Mouse (Mus musculus) c-Kit-positive CD71-positive TER-119-positive erythroid progenitor cells, embryonic 14.5 days (primary cell): ENCODE results near the gene Ttll12.

ENCODE experiments used
- DNase-seq: peaks from one replicate; pipeline ENCODE4 v3.0.0-alpha.2; 2013; ENCODE audit warnings: low spot score

Ttll12 gene

DNA sequence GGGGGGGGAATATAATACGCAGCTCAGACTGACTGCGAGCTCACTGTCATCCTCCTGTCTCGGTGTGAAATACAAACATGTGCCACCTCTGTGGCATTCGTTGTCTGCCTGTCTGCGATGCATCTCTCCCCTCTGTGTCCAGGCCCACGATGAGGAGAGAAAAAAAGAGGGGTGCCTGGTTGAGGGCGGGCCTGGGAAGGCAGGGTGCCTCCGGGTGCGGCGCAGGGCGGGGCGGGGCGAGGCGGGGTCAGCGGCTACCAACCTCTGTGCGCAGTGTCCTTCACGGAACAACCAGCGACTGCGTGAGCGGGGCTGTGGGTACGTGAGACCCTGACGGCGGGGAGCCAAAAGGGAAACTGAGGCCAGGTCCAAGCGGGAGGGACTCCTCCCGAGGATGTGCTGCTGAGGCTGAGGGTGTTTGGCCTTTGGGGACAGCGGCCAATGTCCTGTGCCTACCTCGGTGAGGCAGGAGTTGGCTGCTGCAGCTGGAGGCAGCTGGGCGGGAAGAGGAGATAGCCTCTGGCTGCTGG lies 31.6 kb downstream of the Ttll12 start, which contains the start of the genes Tspo and Mcat:
Gene Tspo (plus strand): TSS at position 266 of the 530 bp plus-strand sequence.
Gene Mcat (minus strand): TSS at position 461 of the 530 bp plus-strand sequence.
- DNase-seq, result peak; percentile 70

GRCm38 (mm10) chr15:83562626-83563270 lies 32.2 kb downstream of the Ttll12 start:
- DNase-seq, result peak; percentile 67

DNA sequence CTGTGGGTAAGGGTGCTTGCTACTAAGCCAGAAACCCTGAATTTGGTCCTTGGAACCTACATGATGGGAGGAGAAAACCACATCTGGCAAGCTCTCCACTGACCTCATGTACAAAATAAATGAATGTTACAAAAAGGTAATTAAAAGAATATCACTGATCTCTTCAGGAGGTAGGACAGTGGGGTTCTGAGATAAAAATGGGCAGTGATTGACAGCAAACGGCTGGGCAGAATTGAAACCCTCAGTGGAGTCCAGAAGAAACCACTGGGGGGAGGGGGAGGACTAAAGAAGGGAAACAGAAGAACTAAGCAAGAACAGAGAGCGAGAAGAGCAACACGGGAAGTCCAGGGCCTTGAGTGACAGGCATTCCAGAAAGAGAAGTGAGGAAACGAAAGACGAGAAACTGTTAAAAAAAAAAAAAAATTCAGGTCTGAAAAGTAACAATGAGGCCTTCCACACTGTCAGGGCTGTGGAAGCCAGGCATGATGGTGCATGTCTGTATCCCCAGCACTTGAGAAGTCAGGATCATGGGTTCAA lies 33.9 kb downstream of the Ttll12 start:
- no peak for DNase-seq

DNA sequence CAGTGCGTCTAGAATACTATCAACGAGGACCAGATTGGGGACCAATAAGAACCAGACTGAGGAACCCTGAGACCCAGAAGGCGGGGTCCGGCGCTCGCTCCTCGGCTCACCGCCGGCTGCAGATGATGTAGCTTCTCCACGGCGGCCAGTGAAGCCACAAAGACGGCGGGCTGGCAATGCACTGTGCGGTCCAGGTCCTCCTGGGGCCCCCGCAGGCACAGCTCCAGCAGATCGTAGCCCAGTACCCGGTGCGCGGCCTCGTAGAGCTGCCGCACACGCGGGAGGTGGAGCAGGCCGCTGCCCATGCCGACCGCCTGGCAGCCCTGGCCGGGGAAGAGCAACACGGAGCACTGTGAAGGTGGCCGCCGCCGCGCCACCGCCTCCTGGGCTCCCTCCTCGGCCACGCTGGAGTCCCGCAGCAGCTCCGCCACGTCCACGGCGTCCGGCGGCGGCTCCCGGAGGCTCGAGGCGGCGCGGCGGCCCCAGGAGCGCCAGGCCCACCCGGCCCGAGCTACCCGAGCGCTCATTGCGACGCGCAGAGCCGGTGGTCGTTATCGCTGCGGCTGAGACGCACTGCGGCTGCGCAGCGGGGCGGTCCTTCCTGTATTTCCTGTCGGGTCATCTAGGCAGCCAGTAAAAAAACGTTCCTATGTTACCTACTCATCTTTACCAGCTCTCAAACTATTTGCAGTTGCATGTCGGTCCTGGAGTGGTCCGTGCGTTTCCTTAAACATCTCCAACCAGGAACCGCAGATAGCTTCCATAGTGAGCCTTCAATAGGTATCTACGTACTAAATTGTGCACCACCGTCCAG lies 39.6 kb downstream of the Ttll12 start:
- DNase-seq, result peak; percentile 85

DNA sequence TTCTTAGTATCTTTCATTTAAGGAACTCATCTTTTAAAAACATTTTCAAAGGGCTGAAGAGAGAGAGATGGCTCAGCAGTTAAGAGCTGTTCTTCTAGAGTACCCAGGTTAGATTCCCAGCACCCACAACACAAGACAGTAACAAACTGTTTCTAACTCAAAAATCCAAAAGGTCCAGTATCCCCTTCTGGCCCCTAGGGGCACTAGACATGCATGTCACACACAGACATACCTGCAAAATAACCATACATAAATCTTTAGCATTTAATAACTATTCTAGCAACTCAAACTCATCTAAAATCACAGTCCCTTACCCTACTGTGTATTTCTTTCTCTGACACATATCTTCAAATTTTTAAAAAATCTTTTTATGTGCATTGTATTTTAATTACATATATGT lies 41.1 kb downstream of the Ttll12 start:
- DNase-seq, result no peak

DNA sequence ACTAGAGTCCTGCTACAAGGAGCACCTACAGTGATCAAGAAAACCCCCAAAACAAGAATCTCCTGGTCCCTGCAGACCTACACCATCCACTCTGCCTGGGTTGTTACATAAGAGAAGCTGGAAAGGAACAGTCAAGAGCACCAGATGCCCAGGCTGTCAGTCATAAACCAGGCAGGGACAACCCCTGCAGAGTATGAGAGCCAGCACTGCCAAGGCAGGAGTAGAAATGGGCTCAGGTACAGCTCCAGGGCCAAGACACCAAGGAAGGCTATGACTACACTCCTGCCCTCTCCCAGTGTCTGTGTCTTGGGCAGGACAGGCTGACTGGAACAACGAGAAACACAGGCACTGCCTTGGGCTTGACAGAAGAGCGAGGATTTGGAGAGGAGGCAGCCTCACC lies 44.8 kb downstream of the Ttll12 start:
- no peak for DNase-seq

DNA sequence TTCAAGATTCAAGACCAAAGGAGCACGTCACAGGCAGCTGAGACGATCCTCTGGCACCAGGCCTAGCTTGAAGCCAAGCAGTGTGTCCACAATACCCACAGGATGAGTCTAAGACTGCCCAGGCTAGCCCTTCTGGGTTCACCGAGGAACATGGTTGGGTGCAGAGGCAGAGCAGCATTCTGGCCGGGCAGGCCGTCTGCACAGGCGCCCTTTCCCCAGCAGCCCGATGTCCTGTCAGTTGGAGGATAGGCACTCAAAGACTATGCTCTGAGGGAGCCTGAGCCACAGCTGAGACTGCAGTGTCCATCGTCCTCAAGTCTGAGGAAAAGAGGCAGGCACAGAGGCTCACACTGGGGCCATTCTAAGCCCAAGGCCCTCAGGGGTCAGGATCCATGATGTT lies 47.8 kb downstream of the Ttll12 start:
- DNase-seq, result no peak

DNA sequence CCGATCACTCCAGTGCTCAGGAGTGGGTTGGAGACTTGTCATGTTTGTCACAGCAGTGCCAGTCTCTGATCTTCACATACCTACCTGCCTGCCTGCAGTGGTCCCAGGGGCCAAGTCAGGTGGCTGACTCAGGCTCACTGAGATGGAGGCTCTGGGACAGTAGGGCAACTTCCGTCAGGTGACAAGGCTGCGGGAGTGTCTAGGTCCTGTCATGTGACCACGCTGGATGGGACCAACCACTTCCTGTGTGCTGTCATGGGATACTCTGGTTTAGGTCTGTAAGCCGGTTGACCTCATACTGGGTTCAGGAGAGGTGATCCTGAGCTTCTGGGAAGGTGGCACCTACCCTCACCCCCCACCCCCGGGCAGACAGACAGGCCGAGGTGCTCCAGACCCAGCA lies 48.9 kb downstream of the Ttll12 start:
- no peak for DNase-seq

DNA sequence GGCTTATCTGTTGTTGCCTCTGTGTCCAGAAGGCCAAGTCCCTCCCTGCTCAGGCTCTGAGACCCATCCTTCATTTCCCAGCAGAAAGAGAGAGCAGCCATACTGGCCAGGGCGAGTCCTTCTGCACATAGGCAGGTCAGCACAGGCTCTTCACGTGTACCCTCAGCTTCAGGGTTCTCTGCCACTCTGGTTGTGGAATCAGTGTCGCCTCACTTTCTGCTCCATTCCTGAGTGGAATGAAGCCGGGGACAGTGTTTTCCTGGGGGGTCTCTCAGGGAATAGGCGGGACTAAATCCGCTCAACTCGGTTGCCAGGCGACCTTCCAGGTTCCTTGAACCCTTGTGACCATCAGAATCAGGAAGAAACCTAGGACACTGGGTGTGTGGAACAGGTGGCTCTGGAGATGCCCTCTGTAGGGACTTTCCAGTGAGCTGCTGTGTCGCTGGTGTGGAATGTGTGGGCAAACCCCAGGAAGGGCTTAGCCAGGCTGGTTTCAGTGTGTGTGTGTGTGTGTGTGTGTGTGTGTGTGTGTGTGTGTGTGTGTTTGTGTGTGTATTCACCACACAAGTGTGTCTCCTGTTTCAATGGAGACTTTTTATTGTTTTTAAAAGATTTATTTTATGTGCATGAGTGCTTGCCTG lies 53.2 kb downstream of the Ttll12 start:
- DNase-seq, result no peak

DNA sequence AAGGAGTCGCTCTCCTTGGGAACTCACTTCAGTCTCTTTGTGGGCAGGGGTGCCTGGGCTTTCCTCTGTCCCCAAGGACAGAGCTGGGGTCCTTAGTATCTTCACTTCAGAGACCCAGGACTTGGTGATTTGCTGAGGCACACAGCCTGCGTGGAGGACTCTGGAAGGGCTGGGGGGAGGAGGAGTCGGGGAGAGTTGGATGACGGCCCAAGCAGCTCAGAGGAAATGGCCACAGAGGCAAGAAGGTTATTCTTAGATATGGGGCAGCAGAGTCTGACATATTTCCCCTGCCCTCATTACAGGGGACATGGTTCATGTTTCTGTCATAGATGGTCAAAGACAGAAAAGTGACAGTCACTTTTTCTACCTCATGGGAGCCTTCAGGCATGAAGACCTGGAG lies 55.1 kb downstream of the Ttll12 start:
- no peak for DNase-seq

GRCm38 (mm10) chr15:83538855-83539254 lies 56.1 kb downstream of the Ttll12 start:
- no peak for DNase-seq

- no peak for DNase-seq
These were observed 59.1 kb downstream of the Ttll12 start for GRCm38 (mm10) chr15:83535890-83536231.

DNA sequence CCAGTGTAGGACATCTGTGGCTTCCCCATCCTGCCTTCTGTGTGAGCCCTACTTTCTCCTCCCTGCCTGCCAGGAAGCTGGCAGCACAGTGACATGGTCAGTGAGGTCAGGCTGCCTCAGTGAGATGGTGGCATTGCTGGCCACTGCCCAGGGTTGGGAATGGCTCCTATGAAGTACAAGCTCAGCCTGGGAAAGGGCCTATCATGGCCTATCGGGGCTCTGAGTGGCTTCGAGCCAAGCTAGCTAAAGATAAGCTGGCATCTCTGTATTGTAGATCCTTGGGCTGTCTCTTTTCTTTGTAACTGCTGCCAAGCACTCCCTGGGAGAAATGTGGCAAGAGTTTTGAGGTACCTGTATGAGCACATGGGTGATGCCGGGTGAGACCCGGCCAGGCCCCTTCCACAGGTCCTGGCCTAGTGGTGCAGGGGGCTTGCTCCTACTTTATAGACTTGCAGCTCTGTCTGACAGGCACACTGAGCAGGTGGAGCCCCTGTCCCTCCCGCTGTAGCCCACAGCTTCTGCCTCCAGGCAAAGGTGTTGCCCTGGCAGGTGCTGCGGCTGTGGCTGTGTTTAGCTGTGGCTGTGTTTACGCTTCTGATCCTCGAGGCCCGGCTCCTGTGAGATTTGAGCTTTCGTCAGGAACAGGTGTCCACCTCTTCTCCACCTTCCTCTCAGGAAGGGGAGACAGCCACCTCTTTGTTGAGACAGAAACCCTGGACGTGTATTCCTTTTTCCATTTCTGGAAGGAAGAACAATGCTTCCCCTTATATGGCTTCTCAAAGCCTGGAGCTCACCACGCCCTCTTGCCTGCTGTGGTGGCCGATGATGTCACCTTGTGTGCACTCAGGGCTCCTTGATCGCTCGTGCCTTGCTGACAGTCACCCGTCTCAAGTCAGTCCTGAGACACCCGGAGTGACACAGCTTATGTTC lies 59.7 kb downstream of the Ttll12 start:
- no peak for DNase-seq

DNA sequence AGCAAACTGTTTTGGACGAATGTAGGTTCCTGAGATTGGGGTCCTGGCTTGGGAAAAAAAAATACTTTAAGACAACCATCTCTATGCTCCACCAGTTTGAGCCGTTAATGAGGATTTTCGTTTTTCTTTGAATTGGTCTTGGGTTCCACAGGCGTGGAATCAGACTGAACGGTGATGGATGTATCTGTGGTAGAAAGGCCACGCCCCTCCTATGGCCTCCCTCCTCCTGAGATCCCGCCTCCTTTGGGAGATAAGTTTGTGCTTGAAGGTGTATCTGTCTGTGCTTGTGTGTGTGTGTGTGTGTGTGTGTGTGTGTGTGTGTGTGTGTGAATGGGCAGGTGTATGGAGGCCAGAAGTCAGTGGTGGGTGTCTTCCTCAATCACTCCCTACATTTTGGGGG lies 62.4 kb downstream of the Ttll12 start:
- no peak for DNase-seq

GRCm38 (mm10) chr15:83531961-83532469 lies 62.9 kb downstream of the Ttll12 start:
- no peak for DNase-seq

DNA sequence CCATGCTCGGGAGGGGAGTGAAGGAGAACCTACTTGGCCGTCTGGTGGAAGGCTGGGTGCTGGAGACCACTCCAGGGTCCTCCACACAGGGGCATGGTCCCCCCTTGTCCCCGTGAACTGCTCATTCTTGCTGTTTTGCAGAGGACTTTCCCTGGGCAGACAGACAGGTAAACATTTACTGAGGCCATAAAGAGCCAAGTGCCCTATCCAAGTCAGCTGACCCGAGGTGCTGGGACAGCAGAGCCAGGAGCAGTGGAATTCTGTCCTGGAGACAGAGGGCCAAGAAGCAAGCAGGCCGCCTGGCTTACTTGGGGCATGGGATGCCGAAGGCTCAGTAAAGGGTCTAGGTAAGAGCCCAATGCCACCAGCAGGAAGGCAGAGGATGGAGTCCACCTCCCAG lies 64.3 kb downstream of the Ttll12 start:
- no peak for DNase-seq

GRCm38 (mm10) chr15:83530233-83530632 lies 64.7 kb downstream of the Ttll12 start:
- DNase-seq, result no peak

DNA sequence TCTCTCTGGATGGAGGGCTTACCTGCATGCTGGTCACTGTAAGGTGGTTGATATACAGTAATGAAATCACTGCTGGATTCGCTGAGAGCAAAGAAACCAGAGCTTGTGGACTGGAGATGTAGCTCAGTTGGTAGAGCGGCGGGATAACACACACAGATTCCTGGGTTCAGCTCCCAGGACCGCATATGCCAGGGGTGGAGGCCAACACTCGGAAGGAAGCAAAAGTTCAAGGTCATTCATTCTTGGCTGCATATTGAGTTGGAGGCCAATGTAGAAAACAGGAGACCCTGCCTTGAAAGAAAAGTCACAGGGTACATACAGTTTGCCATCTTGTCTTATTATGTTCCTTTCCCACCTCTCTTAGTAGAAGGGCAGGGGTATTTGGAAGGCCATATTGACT lies 65.2 kb downstream of the Ttll12 start:
- DNase-seq, result no peak

GRCm38 (mm10) chr15:83528892-83529291 lies 66.1 kb downstream of the Ttll12 start:
- no peak for DNase-seq

DNA sequence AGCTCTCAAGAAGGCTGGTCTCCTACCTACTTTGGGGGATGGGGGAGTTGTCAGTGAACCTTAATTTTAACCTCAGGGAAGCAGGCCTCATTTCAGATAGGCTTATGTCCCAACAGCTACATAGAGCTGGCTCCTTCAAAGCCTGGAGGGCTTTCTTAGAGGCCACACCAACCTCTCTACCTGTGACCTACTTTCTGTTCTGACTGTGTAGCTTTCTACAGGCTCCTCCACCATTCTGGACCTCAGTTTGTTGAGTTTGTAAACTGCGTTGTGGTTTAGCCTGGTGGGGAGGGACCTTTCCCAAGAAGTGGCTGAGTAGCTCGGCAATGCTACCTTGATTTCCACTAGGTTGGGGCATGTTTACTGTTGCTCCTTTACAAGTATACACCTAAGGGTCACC lies 67.2 kb downstream of the Ttll12 start:
- DNase-seq, result no peak

DNA sequence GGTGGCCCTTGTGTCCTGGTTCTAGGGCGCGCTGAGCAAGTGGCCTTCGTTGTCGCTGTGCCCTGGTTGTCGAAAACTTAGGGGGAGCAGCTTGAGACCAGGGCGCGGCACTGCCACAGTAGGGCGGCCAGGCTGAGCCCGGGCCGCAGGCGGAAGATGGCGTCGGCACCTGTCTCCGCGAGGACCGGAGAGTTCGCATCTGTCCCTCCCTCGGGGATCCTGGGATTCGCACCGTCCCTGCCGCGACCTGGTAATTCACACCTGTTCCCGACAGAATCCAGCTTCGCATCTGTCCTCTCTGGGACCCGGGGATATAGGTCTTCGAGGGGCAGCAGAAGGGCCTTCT lies 67.9 kb downstream of the Ttll12 start:
- no peak for DNase-seq
